In genomic region chr11:54774282-54775078, GRCm38 (mm10) we compare ENCODE assay signal across 11 mouse cellular contexts. TPM values are rescaled to one million over a fixed set of nuclear protein-coding genes. Genes with fewer than 3 reads are reported as not detected.
DNase-seq lines count a peak whose midpoint lies in the region; ATAC-seq and TF ChIP-seq lines count a peak whose summit lies in the region.
"Had no signal": no experiment of that assay in that cellular context is flagged by ENCODE, and none has a peak within 500 bp of the region (broad histone marks: within the 10 kb centered on the region; RNA-seq: fewer than 3 reads in every experiment).

No protein-coding gene starts in this region.

- H3K9me3 ChIP-seq in heart, embryonic 11.5 days (replicated peaks; ENCODE audit: control insufficient read depth, low read length), result no peaks in the 10 kb centered on the region
- no peaks in the 10 kb centered on the region for H3K9me3 ChIP-seq in lung, postnatal 0 days (ENCODE audit: low read length)
- H3K9me3 ChIP-seq: embryonic facial prominence, embryonic 15.5 days; hindbrain, embryonic 15.5 days had no signal

- TF ChIP-seq CTCF in heart, adult 2 months (IDR thresholded peaks at IDR 0.05), result no peak
- TF ChIP-seq CTCF in lung, postnatal 0 days (IDR thresholded peaks at IDR 0.05), result no peak

- ATAC-seq in heart, embryonic 11.5 days (replicated peaks; ENCODE audit: insufficient number of reproducible peaks, low FRiP score, low TSS enrichment), result no peak
- ATAC-seq in lung, postnatal 0 days, result no peak
- peak; percentile 69 for ATAC-seq in inflammation-experienced regulatory T-cells, adult 6 months

- TF ChIP-seq POLR2A in heart, adult 2 months (IDR thresholded peaks at IDR 0.05; ENCODE audit: insufficient read depth, low read depth, low read length), result no peak

- H3K4me3 ChIP-seq in heart, adult 2 months, result no peak overlapping the region
- H3K4me3 ChIP-seq in heart, embryonic 11.5 days (ENCODE audit: low read depth, low read length), result no peak overlapping the region
- no peak overlapping the region for H3K4me3 ChIP-seq in lung, postnatal 0 days (ENCODE audit: low read depth, low read length)
- H3K4me3 ChIP-seq: embryonic facial prominence, embryonic 15.5 days; hindbrain, embryonic 15.5 days had no signal

- peak overlapping the region; percentile 82 for H3K27ac ChIP-seq in heart, adult 2 months
- H3K27ac ChIP-seq in heart, embryonic 11.5 days (ENCODE audit: low read depth, low read length), result no peak overlapping the region
- peak overlapping the region; percentile 44 for H3K27ac ChIP-seq in lung, postnatal 0 days (ENCODE audit: low read length)
- H3K27ac ChIP-seq: hindbrain, embryonic 15.5 days had no signal

- WGBS in heart, adult 2 months, result 55% methylated on average over 7 of the region's 7 CpGs
- WGBS in heart, embryonic 11.5 days (ENCODE audit: insufficient replicate concordance), result 77% methylated on average over 7 of the region's 7 CpGs
- WGBS in lung, postnatal 0 days, result 55% methylated on average over 7 of the region's 7 CpGs

- intact Hi-C loops in heart, adult 2 months (cut with DNase I), result loop anchor here (2.0 kb wide), 1 partner anchor 20 kb away; no protein-coding TSS in a partner anchor
- intact Hi-C loops in left cerebral cortex, postnatal 10 days (cut with DNase I), result no loop called here

- peaks cover 29% of the 10 kb centered on the region for H3K4me1 ChIP-seq in heart, adult 2 months (ENCODE audit: control insufficient read depth, insufficient read depth, low read length)
- peaks cover 35% of the 10 kb centered on the region for H3K4me1 ChIP-seq in heart, embryonic 11.5 days (ENCODE audit: control insufficient read depth, insufficient read depth, low read length)
- peaks cover 13% of the 10 kb centered on the region for H3K4me1 ChIP-seq in lung, postnatal 0 days (ENCODE audit: insufficient read depth, low read depth, low read length)

- DNase-seq in heart, adult 2 months, result no peak
- DNase-seq in lung, postnatal 0 days (ENCODE audit: low spot score), result no peak
- DNase-seq in lung, postnatal 14 days, result no peak
- DNase-seq in thymus, postnatal 14 days, result peak; percentile 50
- DNase-seq in adrenal gland, adult 18-20 months (ENCODE audit: low spot score in 2 of 2), result no peak
- no peak for DNase-seq in left cerebral cortex, postnatal 10 days (ENCODE audit: extremely low spot score in 1 of 2, low spot score in 2 of 2)
- DNase-seq: cerebellum, adult 11-12 months had no signal

- H3K4me2 ChIP-seq in heart, embryonic 11.5 days, result no peak overlapping the region
- H3K4me2 ChIP-seq in lung, postnatal 0 days (replicated peaks; ENCODE audit: low read depth, low read length), result 0 out of 2 replicates have a peak overlapping the region, but pooled peaks have one; percentile 3
- H3K4me2 ChIP-seq: embryonic facial prominence, embryonic 15.5 days; hindbrain, embryonic 15.5 days had no signal

- no peaks in the 10 kb centered on the region for H3K27me3 ChIP-seq in heart, adult 2 months (ENCODE audit: control insufficient read depth, insufficient read depth, low read length)
- H3K27me3 ChIP-seq in heart, embryonic 11.5 days (ENCODE audit: control insufficient read depth, insufficient read depth, low read length), result no peaks in the 10 kb centered on the region
- no peaks in the 10 kb centered on the region for H3K27me3 ChIP-seq in lung, postnatal 0 days (replicated peaks; ENCODE audit: insufficient read depth, low read length)
- H3K27me3 ChIP-seq: embryonic facial prominence, embryonic 15.5 days; hindbrain, embryonic 15.5 days had no signal

- peaks cover 1% of the 10 kb centered on the region; the same call in 1 of the 2 replicates for H3K79me2 ChIP-seq in heart, adult 2 months (replicated peaks; ENCODE audit: control insufficient read depth, insufficient read depth, low read length)

- H3K36me3 ChIP-seq in heart, adult 2 months (ENCODE audit: control insufficient read depth, insufficient read depth, low read length), result peaks cover 38% of the 10 kb centered on the region
- H3K36me3 ChIP-seq in heart, embryonic 11.5 days (ENCODE audit: control insufficient read depth, insufficient read depth, low read length), result no peaks in the 10 kb centered on the region
- no peaks in the 10 kb centered on the region for H3K36me3 ChIP-seq in lung, postnatal 0 days (ENCODE audit: insufficient read depth, low read length)
- H3K36me3 ChIP-seq: embryonic facial prominence, embryonic 15.5 days; hindbrain, embryonic 15.5 days had no signal

- peak overlapping the region; percentile 33; the same call in 1 of the 2 replicates for H3K9ac ChIP-seq in heart, adult 2 months (ENCODE audit: low read depth, low read length)
- no peak overlapping the region for H3K9ac ChIP-seq in heart, embryonic 11.5 days (ENCODE audit: low read depth, low read length)
- no peak overlapping the region for H3K9ac ChIP-seq in lung, postnatal 0 days (replicated peaks; ENCODE audit: low read depth)
- H3K9ac ChIP-seq: embryonic facial prominence, embryonic 15.5 days; hindbrain, embryonic 15.5 days had no signal

- no peak for TF ChIP-seq EP300 in heart, adult 2 months (IDR thresholded peaks at IDR 0.05; ENCODE audit: insufficient read depth, low read depth, low read length)
- no peak for TF ChIP-seq EP300 in lung, postnatal 0 days (IDR thresholded peaks at IDR 0.05)

RNA-seq across cellular contexts. Expression of gene Cdc42se2, which starts 13.0 kb away (rescaled TPM):
- 10 to 100 TPM; 22.0 to 23.3 TPM for total RNA-seq in heart, adult 2 months (2021)
- polyA plus RNA-seq in heart, adult 2 months (2012; rRNA removed), result 24.7 and 41.3 TPM in 2 replicates
- polyA plus RNA-seq in heart, embryonic 11.5 days (2014; fragmentation: Nextera tagmentation; extraction: Ambion mirVana), result 65.6 and 70.3 TPM in 2 replicates
- polyA plus RNA-seq in lung, postnatal 0 days (2015; fragmentation: Nextera tagmentation; extraction: Ambion mirVana), result 56.3 and 62.5 TPM in 2 replicates
- polyA plus RNA-seq in inflammation-experienced regulatory T-cells, adult 6 months (2017; shearing (Covaris generic)), result 100 to 1,000 TPM; 243 to 360 (median 322) TPM
- 10 to 100 TPM; 18.5 to 21.1 TPM for total RNA-seq in adrenal gland, adult 18-20 months (2021)
- 100 to 1,000 TPM; 180 to 182 TPM for total RNA-seq in left cerebral cortex, postnatal 10 days (2021)
